Mouse (Mus musculus) bone marrow macrophage, adult 2 months (primary cell): ENCODE measurements around the gene Tnni3k.

ENCODE experiments used
- CTCF ChIP-seq: IDR thresholded peaks from 2 replicates; pipeline ENCODE4 v1.5.1; 2012; ENCODE audit warnings: low read depth, mild to moderate bottlenecking, low read length, moderate library complexity
- POLR2A ChIP-seq: IDR thresholded peaks from 2 replicates; pipeline ENCODE4 v1.6.1; 2012; ENCODE audit warnings: mild to moderate bottlenecking, low read depth, low read length, borderline replicate concordance

DNA sequence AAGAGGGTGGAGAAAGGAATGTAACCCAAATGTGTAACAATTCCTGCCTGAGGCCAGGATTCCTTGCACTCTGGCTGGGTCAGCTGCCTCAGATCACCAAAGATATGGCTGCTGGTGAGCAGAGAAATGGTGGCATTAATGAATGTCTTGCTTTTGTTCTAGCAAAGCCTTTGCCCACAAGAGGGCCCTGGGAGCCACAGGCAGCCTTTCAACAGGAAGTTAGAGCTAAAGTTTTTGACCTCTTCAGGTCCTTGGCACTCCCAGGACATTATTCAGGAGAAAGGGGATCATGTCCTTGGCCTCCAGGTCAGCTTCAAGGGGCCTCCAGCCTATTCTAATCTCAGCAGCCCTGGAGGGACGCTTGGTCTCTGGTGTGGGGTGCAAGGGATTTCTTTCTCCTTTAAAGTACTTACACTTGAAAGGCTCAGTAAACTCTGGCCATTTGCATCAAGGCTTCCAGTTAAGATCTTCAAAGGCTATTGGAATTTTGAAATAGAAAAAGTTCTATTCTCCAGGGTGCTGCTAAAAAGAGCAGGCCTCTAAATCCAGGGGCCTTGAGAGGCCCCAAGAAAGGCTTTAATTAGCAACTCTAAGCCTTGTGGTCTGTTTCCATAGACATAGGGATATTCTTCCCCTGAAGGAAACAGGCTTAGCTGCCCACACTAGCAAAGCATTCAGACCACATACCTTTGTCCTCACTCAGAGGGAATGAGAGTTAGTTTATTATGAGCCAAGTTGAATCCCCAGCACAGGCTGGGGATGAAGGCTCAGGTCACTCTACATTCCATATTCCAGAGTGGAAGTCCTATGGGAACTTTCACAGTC, 16.0 kb downstream of the Tnni3k start:
- TF ChIP-seq CTCF (peak; percentile 27; the same call in 1 of the 2 replicates), POLR2A (no peak)
